Mouse (Mus musculus) liver, adult (tissue): ENCODE results near the gene Dennd6b.

Experiments
- GATA4 ChIP-seq: IDR thresholded peaks from 2 replicates; pipeline ENCODE4 v1.6.1; 2014; ENCODE audit warnings: mild to moderate bottlenecking, low read length; ENCODE audit not compliant: insufficient replicate concordance

Dennd6b gene

DNA sequence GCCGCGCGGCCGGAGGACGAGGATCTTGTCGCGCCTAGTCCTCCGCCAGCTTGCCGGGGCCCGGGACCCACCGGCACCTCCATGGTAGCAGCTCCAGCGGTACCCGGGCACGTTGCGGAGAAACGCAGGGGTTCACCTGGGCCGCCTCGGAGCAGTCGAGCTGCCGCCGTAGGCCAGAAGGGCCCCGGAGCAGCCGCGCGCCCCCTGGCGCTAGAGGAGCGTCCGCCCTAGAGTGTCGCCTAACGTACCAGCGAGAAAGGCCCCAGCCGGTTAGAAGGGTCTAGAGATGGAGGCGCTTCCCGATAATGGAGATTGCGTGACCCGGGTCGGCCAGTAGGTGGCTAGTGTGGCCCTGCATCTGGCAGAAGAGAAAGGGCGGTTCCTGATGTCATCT, at the start of gene Dennd6b:
Dennd6b (minus strand) TSS at position 184 of the 394 bp plus-strand sequence.
- peak; percentile 88; the same call in 1 of the 2 replicates for TF ChIP-seq GATA4

DNA sequence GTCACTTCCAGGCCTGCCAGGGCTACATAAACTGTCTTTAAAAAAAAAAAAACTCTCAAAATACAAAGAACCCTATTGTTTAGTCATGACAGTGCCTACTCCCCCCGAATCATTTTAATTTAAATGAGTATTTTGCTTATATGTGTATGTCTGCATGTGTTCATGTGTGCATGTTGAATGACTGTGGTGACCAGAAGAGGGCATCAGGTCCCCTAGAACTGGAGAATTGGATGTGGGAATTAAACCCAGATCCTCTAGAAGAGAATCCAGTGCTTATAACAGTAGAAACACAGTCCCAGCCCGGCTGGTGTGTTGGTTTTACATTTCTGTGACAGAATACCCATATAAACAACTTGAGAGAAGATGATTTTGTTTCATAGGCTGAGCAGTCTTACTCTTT, 44.7 kb upstream of the Dennd6b start:
- TF ChIP-seq GATA4, result no peak

DNA sequence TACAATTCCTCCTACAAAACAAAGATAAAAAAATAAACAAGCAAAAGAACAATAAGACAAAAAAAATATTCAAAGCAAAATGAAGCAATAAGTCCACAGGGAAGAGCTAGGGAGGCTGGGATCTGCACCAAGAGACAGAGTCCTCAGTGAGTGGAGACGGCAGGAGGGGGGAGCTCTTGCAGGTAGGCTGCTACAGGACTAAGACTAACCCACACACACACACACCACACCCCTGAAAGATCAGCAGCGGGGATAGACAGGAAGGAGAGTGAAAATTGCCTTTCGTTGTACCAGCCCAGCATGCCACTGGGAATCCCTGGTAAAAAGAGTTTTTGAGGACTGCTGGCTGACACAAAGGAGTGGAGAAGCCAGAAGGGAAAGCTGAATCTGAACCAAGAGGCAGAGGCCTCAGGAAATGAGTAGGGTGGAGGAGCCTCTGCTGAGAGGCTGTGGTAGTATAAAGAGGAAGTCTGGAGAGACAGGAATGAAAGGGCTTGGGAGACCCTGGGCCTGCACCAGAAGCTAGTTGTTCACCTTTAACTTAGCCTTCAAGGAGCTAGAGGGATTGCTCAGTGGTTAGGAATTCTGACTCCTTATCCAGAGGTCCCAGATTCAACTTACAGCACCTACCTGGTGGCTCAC, 43.6 kb upstream of the Dennd6b start:
- no peak for TF ChIP-seq GATA4

DNA sequence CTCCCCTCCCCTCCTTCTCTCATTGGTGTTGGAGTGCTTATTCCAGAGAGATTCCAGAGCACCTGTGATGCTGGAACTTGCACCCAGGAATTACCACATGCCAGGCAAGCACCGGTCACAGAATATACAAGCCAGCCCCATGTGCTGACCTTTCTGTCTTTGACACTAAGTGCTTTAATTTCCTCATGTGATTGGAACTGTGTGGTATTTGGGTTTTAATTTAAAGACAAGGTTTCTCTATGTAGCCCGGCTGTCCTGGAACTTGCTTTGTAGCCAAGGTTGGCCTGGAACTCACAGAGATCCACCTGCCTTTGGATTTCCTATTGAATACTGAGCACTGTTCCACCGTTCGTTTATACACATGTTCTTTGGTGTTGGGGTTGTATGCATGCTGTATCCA, 37.8 kb upstream of the Dennd6b start:
- TF ChIP-seq GATA4, result no peak

DNA sequence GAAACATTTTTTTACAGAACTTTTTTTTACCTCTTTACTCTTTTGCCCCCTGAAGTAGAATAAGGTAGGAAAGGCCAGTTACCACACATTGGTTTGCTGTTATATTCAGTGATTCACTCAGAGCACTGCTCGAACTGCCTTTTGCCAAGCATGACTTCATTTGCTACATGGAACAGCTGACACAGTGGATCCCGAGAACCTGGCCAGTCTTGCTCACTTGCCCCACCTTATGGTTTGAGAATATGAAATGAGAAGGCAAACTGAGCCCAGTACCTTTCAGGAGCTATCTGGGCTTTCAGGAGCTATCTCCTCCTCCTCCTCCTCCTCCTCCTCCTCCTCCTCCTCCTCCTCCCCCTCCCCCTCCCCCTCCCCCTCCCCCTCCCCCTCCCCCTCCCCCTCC, 37.3 kb upstream of the Dennd6b start:
- TF ChIP-seq GATA4, result no peak

DNA sequence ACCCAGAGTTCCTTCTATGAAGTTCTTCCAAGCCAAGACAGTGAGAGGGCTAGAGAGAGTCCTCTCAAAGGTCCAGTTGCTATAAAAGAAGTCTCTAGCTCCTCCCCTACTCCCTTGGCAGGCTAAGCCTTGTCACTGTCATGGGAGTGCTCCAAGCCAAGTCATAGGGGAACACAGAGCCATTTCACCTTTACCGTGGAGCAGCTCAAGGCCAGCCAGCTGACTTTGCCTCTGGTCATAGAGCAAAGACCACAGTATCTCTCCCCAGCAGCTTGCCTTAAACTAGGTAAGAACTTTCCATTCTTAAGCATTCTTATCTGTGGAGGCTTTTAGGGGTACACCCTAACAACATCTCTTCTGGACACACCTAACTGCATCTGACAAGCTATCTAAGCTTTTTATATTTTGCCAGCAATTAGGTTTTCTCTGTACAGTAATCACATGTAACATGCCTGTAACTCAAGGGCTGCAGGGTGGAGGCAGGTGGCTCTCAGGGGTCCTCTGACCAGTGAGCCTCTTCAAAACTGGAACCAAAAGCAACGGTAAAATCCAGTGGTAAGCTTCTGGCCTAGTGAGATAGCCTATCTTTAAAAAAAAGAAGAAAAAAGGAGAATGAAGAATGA, 19.4 kb upstream of the Dennd6b start:
- no peak for TF ChIP-seq GATA4

DNA sequence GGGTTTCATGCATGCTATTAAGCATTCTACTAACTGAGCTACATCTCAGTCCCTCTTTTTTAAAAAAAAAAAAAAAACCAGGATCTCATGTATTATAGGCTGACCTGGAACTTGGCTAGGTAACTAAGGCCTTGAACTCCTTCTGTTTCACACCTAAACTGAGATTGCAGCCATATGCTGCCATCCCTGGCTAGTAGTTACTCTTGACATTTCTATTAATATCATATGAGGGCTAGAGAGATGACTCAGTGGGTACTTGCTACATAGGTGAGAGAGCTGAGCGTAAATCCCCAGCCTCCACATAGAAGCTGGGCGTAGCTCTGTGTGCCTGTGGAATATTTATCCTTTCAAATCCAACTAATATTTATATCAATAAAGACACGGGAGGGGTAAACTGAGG, 18.7 kb upstream of the Dennd6b start:
- no peak for TF ChIP-seq GATA4

DNA sequence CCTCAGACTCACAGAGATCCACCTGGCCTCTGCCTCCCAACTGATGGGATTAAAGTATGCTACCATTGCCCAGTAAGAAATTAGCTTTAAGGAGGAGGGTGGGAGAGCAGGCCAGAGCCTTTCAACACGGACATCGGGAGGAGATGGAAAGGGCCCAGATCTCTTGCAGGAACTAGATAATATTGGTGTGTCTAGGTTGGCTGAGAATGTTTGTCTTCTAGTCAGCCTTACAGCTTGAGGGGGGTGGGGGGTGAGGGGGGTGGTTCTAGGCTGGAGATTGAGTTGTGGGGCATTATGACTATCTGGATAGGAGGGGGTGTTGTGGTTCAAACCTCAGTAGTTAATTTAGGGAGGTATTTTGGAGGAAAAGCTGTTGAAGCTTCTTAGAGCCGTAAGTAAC, 17.2 kb upstream of the Dennd6b start:
- no peak for TF ChIP-seq GATA4

DNA sequence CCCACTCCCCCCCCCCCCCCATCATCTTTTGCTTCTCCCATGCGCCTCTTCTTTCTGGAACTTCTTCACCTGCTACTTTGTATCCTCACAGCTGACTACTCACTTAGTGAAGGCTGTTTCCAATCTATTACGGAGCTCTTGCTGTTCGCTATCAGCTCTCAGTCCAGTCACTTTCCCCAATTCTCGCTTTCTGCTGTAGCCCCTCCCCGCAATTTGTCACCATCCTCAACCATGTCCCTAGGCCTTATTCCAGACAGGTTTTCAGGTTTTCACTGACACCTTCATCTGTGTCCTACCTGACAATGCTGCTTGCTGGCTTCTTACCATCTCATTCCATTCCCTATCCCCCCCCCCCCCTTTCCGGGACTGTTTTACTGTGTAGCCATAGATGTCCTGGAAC, 16.2 kb upstream of the Dennd6b start:
- TF ChIP-seq GATA4, result no peak

DNA sequence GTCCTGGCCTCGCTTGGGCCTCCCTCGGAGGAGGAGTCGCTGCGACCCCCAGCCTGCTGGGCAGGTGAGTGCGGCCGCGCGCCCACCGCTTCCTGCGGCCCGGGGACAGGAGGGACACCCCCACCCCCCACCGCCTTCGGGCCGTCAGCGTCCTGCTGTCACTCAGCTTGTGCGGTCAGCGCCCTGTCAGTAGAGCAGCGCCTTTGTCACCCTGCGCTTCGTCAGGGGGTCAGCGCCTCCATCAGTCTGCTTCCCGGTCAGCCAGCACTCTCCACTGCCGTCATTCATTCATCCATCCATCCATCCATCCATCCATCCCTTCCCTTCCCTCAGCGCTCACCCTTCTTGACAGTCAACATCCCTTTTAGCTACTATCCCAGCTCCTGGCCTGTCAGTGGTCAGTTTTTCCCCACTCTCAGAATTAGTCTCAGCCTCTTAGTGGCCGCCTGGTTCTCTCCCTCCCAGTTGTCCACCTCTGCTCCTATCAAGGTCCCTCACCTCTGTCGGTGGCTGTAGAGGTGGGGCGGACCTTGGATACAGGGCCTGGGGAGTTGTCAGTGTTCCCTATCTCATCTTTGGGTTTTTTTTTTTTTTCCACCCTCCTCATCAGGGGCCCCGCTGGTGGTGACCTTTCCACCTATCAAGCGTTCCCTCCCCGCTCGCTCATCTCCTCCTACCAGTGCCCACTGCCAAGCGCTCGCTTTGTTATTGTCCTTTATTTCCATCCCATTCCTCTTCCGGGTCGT, 15.6 kb upstream of the Dennd6b start:
- TF ChIP-seq GATA4, result no peak

DNA sequence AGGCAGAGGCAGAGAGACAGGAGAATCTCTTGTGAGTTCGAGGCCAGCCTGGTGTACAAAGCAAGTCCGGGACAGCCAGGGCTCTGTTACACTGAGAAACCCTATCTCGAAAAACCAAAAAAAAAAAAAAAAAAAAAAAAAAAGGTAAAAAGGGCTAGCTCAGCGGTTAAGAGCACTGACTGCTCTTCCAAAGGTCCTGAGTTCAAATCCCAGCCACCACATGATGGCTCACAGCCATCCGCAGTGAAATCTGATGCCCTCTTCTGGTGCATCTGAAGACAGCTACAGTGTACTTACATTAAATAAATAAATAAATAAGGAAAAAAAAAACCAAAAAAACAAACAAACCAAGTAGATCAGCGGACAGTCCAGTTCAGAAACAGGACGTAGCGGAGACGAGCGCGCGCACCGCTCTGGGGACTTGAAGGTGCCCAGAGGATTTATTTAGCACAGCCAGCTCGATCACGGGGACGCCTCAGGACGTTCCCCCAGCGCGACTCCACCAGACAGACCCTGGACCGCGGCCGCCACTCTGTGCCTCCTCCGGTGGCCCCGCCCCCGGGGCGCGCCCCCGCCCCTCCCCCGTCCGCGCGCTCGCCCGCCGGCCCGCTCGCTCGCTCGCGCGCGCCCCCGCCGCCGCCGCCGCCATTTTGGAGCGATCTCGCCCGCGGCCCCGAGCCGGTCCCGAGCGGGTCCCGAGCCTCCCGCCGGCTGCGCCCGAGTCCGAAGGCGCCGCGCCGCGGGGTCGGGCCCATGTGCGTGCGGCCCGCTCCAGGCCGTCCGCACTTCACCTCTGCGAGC, 14.8 kb upstream of the Dennd6b start, which contains the start of gene Ppp6r2:
Ppp6r2 (plus strand) TSS at position 639 of the 801 bp plus-strand sequence.
- no peak for TF ChIP-seq GATA4

DNA sequence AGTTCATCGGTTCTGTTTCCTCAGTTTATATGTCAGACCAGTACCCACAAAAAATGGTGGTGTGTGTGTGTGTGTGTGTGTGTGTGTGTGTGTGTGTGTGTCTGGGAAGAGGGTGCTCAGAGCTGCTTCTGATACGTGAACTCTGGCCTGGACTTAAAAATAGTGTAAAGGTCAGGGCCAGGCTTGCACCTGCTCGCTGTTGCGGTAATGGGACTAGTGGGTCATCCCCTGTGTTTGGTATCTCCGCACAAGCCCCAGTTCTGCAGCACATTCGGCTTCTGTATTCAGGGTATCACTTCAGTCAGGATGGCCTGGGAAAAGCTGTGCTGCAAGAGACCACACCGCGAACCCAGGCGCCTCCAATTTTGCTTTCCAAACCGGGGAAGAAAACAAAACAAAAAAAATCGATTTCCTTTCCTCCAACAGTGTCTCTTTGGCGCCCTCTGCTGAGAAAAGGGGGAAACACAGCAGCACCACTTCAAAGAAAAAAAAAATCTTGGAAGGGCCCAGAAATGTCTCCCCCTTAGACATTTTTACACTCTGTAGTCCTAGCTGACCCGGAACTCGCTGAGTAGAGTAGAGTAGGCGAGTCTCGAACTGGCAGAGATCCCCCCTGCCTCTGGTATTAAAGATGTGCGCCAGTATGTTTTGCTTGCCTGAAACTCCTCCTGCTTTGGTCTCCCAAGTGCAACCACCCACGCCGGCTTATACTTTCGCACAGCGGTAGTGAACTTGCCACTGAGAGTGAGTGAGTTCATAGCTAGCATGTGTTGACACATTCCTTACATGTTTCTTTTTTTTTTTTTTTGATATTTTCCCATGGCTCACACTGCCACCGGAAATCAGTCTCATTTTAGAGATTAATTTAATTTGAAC, 13.8 kb upstream of the Dennd6b start:
- no peak for TF ChIP-seq GATA4

DNA sequence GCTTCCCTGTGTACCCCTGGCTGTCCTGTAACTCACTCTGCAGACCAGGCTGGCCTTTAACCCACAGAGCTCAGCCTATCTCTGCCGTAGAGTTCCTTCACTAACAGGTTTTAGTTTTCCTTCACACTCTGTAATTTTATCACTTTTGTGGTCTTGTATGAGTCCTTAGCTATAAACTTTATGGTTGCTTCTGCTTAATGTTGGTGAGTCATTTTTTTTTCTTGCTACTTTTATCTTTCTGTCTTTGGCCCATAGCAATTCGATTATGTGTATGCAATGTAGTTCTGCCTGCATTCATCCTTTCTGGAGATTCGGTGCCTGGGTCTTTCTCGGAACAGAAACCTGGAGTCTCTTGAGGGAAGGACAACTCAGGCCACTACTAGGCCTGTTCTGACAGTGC, 11.2 kb upstream of the Dennd6b start:
- no peak for TF ChIP-seq GATA4

DNA sequence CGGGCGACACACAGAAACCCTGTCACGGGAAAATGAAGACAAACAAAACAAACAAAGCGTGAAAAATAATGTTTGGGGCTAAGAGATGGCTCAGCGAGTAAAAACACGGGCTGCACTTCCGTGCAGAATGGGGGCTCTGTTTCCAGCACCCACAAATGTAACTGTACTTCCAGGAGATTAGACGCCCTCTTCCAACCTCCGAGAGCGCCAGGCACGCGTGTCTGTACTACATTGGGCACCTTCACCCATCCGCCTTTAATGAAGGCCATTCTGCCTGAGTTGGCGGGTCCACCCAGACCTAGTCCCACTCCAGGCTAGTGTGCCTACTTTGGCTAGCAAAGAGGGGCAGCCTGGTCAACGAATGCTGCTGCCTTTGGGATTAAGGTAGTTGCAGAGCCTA, 760 bp upstream of the Dennd6b start:
- TF ChIP-seq GATA4, result no peak

DNA sequence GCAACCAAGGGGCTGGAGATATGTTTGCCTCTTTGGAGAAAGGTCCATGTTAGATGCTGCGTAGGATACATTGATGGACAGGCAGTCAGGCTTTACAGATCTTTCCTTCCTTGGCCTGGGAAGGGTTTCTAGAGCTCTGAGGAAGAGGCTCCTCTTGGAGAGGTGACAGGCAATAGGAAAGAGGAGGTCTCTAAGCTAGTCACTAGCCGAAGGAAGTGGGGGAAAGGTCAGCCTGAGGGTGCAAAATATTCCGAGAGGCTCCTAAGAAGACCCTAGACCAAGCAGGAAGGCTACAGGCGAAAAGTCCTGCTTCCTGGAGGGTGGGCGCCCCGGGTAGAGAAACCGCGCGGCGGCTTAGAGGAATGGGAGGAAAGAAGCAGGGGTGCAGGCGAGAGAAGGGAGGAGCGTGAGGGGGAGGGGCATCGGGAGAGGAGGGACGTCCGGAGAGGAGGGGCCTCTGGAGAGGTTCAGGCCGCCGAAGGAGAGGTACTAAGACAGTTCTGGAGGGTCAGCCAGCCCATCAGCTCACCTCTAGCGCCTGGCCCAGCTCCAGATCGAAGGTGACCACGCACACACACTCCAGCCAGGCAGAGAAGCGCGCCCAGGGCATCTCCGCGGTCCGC, 495 bp downstream of the Dennd6b start:
- TF ChIP-seq GATA4, result no peak

DNA sequence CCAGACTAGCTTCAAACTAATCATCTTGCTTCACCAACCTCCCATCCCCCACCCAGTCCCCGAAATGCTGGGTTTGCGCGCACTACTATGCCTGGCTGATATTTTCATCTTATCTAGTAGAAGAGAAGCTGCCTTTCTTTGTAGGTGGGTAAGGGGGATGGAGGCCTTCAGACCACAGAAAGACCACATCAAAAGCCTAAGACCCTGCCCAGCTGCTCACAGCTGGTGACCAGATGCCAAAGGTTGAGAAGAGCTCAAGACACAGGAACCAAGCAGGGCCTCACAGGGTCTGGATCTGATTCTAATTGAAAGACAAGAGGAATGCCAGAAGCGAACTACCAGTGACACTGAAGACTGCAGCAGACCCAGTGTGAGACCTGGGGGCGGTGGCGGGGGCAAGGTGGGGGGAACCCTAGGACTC, 1.0 kb downstream of the Dennd6b start:
- no peak for TF ChIP-seq GATA4
